Mouse (Mus musculus) heart, embryonic 13.5 days (tissue): ENCODE data around the gene Slc45a1. TPM values are rescaled to one million over a fixed set of nuclear protein-coding genes. Genes with fewer than 3 reads are reported as not detected.

Experiments
- ATAC-seq: fragments of 200-750 bp; cut with Nextera tagmentation; 2 replicates; pipeline ENCODE4 v1.8.0; 2017; ENCODE audit warnings: moderate TSS enrichment; ENCODE audit not compliant: insufficient number of reproducible peaks, low FRiP score, low TSS enrichment; ENCODE audit errors: extremely low read depth
- H3K27ac ChIP-seq: fragments of 300-500 bp; sonication (generic); replicated peaks from 2 replicates; pipeline ENCODE4 v1.5.1; 2015; ENCODE audit warnings: moderate library complexity, mild to moderate bottlenecking, inconsistent platforms
- H3K27me3 ChIP-seq: fragments of 300-500 bp; sonication (generic); replicated peaks from 2 replicates; pipeline ENCODE4 v1.6.1; 2015; ENCODE audit warnings: mild to moderate bottlenecking, inconsistent platforms
- H3K36me3 ChIP-seq: fragments of 300-500 bp; sonication (generic); 2 replicates; pipeline ENCODE4 v1.6.1; 2015; ENCODE audit warnings: mild to moderate bottlenecking, inconsistent platforms
- H3K4me1 ChIP-seq: fragments of 300-500 bp; sonication (generic); 2 replicates; pipeline ENCODE4 v1.6.1; 2015; ENCODE audit warnings: inconsistent platforms
- H3K4me2 ChIP-seq: fragments of 300-500 bp; sonication (generic); 2 replicates; pipeline ENCODE4 v1.6.1; 2015; ENCODE audit warnings: inconsistent platforms, mild to moderate bottlenecking, moderate library complexity
- H3K4me3 ChIP-seq: fragments of 300-500 bp; sonication (generic); 2 replicates; pipeline ENCODE4 v1.5.1; 2015; ENCODE audit warnings: moderate library complexity, mild to moderate bottlenecking, inconsistent platforms
- H3K9ac ChIP-seq: fragments of 300-500 bp; sonication (generic); 2 replicates; pipeline ENCODE4 v1.6.1; 2015; ENCODE audit warnings: inconsistent platforms, mild to moderate bottlenecking, moderate library complexity
- H3K9me3 ChIP-seq: fragments of 300-500 bp; sonication (generic); 2 replicates; pipeline ENCODE4 v1.6.1; 2016; ENCODE audit warnings: inconsistent platforms
- WGBS: fragments of 180-500 bp; shearing (Covaris S2); methylation state at CpG from one replicate; pipeline ENCODE4 v1.1.7; 2015; ENCODE audit warnings: mixed read lengths; 5-methylcytosine and 5-hydroxymethylcytosine counted together
- polyA plus RNA-seq: library from polyadenylated mRNA; unstranded; fragments of >200 nt; fragmentation: Nextera tagmentation; extraction: Ambion mirVana; gene quantifications from 2 replicates; pipeline ENCODE4 v1.2.1, GENCODE M21; 2015

Gene Slc45a1
- polyA plus RNA-seq, 1 experiment from 2014 or later: 0.08 TPM

DNA sequence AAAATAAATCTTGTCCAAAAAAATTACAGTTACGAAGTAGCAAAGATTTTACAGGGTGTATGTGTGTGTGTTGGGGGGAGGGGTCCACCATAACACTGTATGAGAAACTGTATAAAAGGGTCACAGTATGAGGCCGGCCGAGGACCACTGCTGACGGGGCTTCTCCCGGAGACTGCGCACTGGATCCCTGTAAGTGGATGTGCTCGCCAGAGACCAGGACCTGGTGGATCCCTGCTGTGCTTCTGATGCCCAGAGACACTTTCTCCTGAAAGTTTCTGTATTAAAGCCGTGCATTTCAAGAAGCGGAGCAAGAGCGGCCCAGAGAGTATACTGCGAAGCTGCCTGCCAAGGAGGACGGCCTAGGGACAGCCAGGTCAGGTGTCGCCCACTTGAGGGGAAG, 29.3 kb downstream of the Slc45a1 start:
- Histone ChIP-seq H3K4me3 (no peak overlapping the region), H3K27me3 (no peaks in the 10 kb centered on the region), H3K4me1 (peaks cover 11% of the 10 kb centered on the region; the same call in 1 of the 2 replicates), H3K9ac (no peak overlapping the region), H3K27ac (no peak overlapping the region), H3K36me3 (peaks cover 56% of the 10 kb centered on the region), H3K9me3 (no peaks in the 10 kb centered on the region), H3K4me2 (no peak overlapping the region)
- WGBS: 91% methylated on average over 13 of the region's 13 CpGs
- ATAC-seq: no peak

DNA sequence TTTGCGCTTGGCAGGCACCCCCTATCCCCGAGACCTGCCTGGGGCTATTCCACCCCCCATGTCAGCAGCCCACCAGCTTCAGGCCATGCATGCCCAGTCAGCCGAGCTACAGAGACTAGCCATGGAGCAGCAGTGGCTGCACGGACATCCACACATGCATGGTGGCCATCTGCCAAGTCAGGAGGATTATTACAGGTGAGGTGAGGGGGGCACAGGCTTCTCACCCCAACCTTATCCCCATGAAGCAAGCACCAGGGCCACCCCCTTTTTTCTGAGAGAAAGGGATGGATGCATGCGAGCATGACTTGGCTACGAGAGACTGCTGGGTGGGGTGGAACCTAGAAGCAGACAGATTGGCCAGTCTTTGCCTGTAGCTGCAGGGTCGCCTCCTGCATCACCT, 33.0 kb downstream of the Slc45a1 start:
- Histone ChIP-seq H3K9me3 (no peaks in the 10 kb centered on the region), H3K4me3 (no peak overlapping the region), H3K4me1 (no peaks in the 10 kb centered on the region), H3K36me3 (peaks cover 92% of the 10 kb centered on the region), H3K27me3 (no peaks in the 10 kb centered on the region), H3K27ac (no peak overlapping the region), H3K4me2 (no peak overlapping the region), H3K9ac (no peak overlapping the region)
- WGBS: 83% methylated on average over 7 of the region's 7 CpGs
- ATAC-seq: no peak

DNA sequence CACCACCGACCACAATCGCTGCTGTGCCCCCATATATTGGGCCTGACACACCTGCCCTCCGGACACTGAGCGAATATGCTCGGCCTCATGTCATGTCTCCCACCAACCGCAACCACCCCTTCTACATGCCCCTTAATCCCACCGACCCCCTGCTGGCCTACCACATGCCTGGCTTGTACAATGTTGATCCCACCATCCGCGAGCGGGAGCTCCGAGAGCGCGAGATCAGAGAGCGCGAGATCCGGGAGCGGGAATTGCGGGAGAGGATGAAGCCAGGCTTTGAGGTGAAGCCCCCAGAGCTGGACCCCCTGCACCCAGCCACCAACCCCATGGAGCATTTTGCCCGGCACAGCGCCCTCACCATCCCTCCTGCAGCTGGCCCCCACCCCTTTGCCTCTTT, 35.1 kb downstream of the Slc45a1 start:
- no peak overlapping the region for H3K4me2 ChIP-seq
- H3K9me3 ChIP-seq: no peaks in the 10 kb centered on the region

DNA sequence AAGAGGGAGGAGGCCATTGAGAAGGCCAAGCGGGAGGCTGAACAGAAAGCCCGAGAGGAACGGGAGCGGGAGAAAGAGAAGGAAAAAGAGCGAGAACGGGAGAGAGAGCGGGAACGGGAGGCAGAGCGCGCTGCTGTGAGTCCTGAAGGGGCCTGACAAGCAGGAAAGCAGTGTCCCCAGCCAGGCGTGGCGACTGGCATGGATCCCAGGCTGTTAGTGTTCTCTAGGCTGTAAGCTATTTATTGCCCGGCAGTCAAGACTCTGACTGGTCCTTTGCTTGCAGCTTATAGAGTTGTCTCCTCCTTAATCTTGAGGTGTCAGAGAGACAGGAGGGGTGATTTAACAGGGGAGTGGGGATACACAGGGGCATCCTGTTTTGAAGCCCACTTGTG, 35.9 kb downstream of the Slc45a1 start:
- Histone ChIP-seq H3K27ac (no peak overlapping the region), H3K4me1 (peaks cover 5% of the 10 kb centered on the region; the same call in 1 of the 2 replicates), H3K4me3 (no peak overlapping the region), H3K9me3 (no peaks in the 10 kb centered on the region), H3K27me3 (no peaks in the 10 kb centered on the region), H3K9ac (no peak overlapping the region), H3K36me3 (peaks cover 99% of the 10 kb centered on the region), H3K4me2 (no peak overlapping the region)
- no peak for ATAC-seq
- 84% methylated on average over 13 of the region's 13 CpGs for WGBS

More for the DNA sequence above, 35.1 kb downstream of the Slc45a1 start:
- H3K27ac ChIP-seq: no peak overlapping the region
- H3K9ac ChIP-seq: no peak overlapping the region
- H3K36me3 ChIP-seq: peaks cover 99% of the 10 kb centered on the region
- WGBS: 93% methylated on average over 20 of the region's 20 CpGs
- no peaks in the 10 kb centered on the region for H3K27me3 ChIP-seq
- no peak for ATAC-seq
- no peak overlapping the region for H3K4me3 ChIP-seq
- no peaks in the 10 kb centered on the region for H3K4me1 ChIP-seq

DNA sequence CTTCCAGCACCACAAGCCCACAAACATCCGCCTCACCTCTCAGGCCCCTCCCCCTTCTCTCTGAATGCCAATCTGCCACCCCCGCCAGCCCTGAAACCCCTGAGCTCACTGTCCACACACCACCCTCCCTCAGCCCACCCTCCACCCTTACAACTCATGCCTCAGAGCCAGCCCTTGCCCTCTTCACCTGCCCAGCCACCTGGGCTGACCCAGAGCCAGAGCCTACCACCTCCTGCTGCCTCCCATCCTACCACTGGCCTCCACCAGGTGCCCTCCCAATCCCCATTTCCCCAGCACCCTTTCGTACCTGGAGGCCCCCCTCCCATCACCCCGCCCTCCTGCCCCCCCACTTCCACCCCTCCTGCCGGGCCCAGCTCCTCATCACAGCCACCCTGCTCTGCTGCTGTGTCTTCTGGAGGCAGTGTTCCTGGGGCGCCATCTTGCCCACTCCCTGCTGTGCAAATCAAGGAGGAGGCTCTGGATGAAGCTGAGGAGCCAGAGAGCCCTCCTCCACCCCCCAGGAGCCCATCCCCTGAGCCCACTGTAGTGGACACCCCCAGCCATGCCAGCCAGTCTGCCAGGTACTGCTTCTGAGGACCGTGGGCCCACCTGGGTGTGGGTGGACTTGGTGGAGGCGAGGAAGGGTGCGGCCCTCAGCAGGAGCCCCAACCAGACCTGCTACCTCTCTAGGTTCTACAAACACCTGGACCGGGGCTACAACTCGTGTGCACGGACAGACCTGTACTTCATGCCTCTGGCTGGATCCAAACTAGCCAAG, 36.5 kb downstream of the Slc45a1 start:
- H3K27ac ChIP-seq: no peak overlapping the region
- no peak overlapping the region for H3K4me2 ChIP-seq
- H3K4me1 ChIP-seq: peaks cover 11% of the 10 kb centered on the region
- H3K27me3 ChIP-seq: no peaks in the 10 kb centered on the region
- no peak for ATAC-seq
- H3K9ac ChIP-seq: no peak overlapping the region
- peaks cover 99% of the 10 kb centered on the region for H3K36me3 ChIP-seq
- WGBS: 88% methylated on average over 12 of the region's 12 CpGs
- no peaks in the 10 kb centered on the region for H3K9me3 ChIP-seq
- H3K4me3 ChIP-seq: no peak overlapping the region

DNA sequence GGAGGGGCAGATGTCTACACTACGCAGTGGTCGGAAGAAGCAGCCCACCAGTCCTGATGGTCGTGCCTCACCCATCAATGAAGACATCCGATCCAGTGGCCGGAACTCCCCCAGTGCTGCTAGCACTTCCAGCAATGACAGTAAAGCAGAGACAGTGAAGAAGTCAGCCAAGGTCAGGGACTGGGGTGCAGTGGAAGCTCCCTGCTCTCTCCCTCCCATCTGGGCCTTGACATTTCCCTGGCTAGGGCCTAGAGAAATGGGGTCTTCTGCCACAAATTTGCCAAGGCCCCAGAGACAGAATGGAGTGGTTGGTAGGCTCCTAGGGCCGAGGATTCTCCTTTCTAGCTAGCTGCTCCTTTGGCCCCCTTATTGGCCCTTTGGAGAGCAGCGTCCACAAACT, 38.3 kb downstream of the Slc45a1 start:
- Histone ChIP-seq H3K36me3 (peaks cover 94% of the 10 kb centered on the region), H3K9me3 (no peaks in the 10 kb centered on the region), H3K27ac (no peak overlapping the region), H3K27me3 (no peaks in the 10 kb centered on the region), H3K4me2 (no peak overlapping the region), H3K4me3 (no peak overlapping the region), H3K4me1 (peaks cover 15% of the 10 kb centered on the region), H3K9ac (no peak overlapping the region)
- no peak for ATAC-seq
- WGBS: 86% methylated on average over 7 of the region's 7 CpGs

DNA sequence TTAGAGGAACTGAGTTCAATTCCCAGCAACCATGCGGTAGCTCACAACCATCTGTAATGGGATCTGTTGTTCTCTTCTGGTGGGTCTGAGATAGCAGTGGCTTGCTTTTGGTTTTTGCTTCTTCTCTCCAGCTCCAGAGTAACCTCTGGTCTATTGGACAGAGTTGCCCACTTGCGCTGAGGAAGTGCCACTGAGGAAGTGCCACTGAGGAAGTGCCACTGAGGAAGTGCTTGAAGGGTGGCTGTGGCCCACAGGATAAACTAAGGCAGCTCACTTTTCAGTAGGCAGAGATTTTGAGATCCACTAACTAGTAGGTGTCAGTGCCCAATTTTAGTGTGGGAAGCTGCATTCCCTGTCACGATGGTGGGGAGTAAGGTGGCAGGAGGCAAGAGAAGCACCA, 43.3 kb downstream of the Slc45a1 start:
- H3K36me3 ChIP-seq: peaks cover 53% of the 10 kb centered on the region
- ATAC-seq: no peak

DNA sequence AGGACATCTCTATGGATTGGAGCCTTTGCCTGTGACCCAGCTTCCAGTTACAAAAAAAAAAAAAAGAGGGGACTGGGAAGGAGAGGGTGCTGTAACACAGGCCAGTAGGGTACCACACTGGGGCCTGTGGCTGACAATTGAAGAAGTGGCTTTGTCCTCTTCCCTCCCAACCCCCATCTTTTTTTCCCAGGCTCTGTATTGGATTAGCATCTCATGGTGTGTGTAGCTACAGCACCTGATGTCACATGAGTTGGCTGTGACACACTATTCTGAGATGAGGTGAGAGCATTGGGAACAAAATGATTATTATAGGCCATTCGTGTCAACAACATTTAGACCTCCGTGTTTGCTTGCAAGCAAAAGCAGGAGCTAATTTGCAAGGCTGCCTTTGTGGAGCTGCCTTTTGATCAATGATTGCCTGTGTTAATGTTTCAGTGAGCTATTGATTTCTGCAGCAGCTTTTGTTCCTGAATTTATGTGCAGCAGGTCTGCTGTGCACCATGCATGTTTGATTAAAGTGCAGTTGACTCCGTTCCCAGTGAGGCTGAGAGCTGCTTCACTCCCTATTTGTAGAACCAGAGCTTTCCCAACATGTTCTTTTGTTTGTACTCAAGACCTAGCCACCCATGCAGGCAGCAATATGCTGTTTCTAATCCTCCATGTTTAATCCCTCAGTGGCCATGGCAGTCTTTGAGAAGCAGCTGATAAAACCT, 45.4 kb downstream of the Slc45a1 start:
- H3K27me3 ChIP-seq: no peaks in the 10 kb centered on the region
- 84% methylated on average over 3 of the region's 3 CpGs for WGBS
- H3K9ac ChIP-seq: no peak overlapping the region
- H3K4me1 ChIP-seq: peaks cover 29% of the 10 kb centered on the region
- H3K27ac ChIP-seq: no peak overlapping the region
- no peak for ATAC-seq
- H3K9me3 ChIP-seq: no peaks in the 10 kb centered on the region
- H3K4me3 ChIP-seq: no peak overlapping the region
- peaks cover 33% of the 10 kb centered on the region for H3K36me3 ChIP-seq
- no peak overlapping the region for H3K4me2 ChIP-seq

More for the DNA sequence above, 43.3 kb downstream of the Slc45a1 start:
- H3K4me1 ChIP-seq: peaks cover 29% of the 10 kb centered on the region
- no peaks in the 10 kb centered on the region for H3K9me3 ChIP-seq
- H3K27me3 ChIP-seq: no peaks in the 10 kb centered on the region
- no peak overlapping the region for H3K4me2 ChIP-seq
- no peak overlapping the region for H3K27ac ChIP-seq
- 90% methylated on average over 3 of the region's 3 CpGs for WGBS
- H3K9ac ChIP-seq: no peak overlapping the region
- no peak overlapping the region for H3K4me3 ChIP-seq

DNA sequence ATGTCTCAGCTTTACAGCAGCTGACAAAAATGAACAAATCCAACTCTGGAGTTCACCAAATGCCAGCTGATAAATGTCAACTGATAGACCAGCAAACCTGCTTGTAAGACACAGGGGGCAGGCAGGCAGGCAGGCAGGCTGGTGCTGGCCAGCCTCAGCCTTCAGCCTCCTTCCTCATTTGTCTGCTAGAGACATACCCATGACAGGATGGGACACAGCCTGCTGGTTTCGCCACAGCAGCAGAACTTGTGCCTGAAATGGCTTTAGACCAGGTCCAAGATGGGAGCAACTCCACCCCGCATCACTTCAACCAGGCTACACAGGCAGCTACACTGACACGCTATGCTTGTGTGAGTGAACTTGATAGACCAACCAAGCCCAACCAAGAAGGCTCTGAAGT, 46.2 kb downstream of the Slc45a1 start:
- H3K9ac ChIP-seq: no peak overlapping the region
- H3K36me3 ChIP-seq: peaks cover 25% of the 10 kb centered on the region
- 88% methylated on average over 3 of the region's 3 CpGs for WGBS
- ATAC-seq: no peak
- peaks cover 22% of the 10 kb centered on the region for H3K4me1 ChIP-seq
- no peaks in the 10 kb centered on the region for H3K9me3 ChIP-seq
- no peaks in the 10 kb centered on the region for H3K27me3 ChIP-seq
- H3K27ac ChIP-seq: no peak overlapping the region
- no peak overlapping the region for H3K4me2 ChIP-seq
- H3K4me3 ChIP-seq: no peak overlapping the region

DNA sequence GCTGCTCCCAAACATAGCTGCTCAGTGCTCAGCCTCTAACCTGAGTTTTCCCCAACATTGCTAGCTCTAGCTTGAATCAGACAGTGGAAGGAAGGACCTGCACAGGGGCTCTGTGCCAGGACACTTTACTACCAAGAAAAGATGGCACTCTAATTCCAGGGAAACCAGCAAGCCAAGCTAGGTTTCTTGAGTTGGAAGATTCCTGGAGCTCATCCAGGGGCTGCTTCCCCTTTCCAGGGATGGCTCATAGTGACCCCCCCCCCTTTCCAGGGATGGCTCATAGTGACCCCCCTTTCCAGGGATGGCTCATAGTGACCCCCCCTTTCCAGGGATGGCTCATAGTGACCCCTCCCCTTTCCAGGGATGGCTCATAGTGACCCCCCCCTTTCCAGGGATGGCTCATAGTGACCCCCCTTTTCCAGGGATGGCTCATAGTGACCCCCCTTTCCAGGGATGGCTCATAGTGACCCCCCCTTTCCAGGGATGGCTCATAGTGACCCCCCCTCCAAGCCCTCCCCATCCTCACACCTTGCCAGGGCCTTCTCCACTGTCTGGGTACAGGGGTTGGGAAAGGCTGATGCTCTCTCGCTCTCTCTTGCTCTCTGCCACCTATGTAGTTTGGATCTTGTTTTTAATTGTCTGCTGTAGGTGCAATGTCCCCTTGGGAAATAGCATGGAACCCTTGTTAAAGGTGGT, 48.5 kb downstream of the Slc45a1 start:
- H3K4me1 ChIP-seq: peaks cover 35% of the 10 kb centered on the region
- 100% methylated on average over 1 of the region's 1 CpGs for WGBS
- no peak overlapping the region for H3K27ac ChIP-seq
- H3K9ac ChIP-seq: no peak overlapping the region
- no peaks in the 10 kb centered on the region for H3K27me3 ChIP-seq
- H3K4me3 ChIP-seq: no peak overlapping the region
- ATAC-seq: no peak
- H3K9me3 ChIP-seq: no peaks in the 10 kb centered on the region
- H3K36me3 ChIP-seq: peaks cover 8% of the 10 kb centered on the region; the same call in 1 of the 2 replicates
- H3K4me2 ChIP-seq: no peak overlapping the region

DNA sequence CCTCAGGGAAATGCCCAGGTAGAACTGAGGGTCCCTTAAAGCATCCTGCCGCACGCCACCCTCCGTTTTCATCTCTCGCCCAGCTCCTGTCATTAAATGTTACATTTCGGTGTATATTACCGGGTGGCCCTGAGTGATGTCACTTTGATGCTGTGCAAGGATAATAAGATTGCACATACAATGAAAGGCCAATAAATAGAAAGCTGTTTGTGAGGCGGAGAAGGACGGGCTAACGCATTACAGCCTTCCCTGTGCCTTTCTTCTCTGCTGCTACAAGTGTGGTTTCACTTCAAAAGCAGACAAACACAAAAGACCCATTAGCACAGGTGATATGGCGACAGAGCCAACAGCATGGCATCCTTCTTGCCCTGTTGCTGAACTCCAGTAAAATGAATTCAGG, 50.5 kb downstream of the Slc45a1 start:
- ATAC-seq: no peak
- H3K4me2 ChIP-seq: no peak overlapping the region
- H3K27ac ChIP-seq: no peak overlapping the region
- peaks cover 55% of the 10 kb centered on the region for H3K4me1 ChIP-seq
- no peak overlapping the region for H3K9ac ChIP-seq
- 83% methylated on average over 10 of the region's 10 CpGs for WGBS
- H3K4me3 ChIP-seq: no peak overlapping the region
- H3K9me3 ChIP-seq: no peaks in the 10 kb centered on the region
- H3K36me3 ChIP-seq: 0 out of 2 replicates have a peak, but pooled peaks cover under 1% of the 10 kb centered on the region
- no peaks in the 10 kb centered on the region for H3K27me3 ChIP-seq
